Mouse (Mus musculus) 416B (cell line): Measurements from ENCODE around the gene Mib2.
"Not testable (repeated sequence)": the region's sequence is repeated elsewhere in the genome, so short reads cannot be mapped to it uniquely, and the experiment has no call there.

Source experiments
- DNase-seq: peaks from one replicate; pipeline ENCODE4 v3.0.0; 2011; ENCODE audit warnings: low read depth

Gene Mib2

DNA sequence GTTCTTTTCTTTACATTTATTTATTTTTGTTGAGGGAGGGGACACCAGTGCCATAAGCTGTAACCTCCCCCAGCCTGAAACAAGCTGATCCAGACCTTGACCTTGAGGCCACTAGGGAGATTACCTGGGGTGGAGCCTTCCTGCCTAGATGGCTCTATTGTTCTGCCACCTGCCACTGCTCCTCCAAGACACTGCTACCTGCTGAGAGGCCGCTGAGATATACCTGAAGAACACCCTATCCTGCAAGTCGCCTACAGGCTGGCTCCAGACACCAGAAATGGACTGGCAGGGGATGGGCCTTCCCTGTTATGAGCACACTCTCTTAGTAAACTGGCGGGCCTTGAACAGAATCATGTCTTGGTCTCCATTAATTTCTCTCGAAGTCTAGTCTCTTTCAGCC, 1.2 kb upstream of the Mib2 start:
- DNase-seq: not testable (repeated sequence)

DNA sequence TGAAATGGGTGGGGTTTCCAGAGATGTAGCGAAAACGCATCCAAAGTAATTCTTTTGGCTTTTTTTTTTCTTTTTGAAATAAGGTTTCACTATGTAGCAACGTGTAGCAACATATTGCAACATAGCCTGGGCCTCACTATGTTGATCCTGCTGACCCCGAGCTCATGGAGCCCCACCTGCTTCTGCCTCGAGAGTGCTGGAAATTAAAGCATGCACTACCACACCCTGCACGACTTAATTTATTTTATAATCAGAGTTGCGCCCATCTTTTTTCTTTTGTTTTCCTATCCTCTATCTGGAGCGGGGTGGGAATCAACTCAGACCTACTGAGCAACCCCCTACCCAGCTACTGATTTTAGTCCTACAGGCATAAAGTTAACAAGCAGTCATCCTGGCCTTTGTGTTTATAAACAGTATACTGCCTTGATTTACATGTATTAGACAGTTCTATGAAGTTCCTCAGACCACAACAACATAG, 639 bp upstream of the Mib2 start:
- no peak for DNase-seq

DNA sequence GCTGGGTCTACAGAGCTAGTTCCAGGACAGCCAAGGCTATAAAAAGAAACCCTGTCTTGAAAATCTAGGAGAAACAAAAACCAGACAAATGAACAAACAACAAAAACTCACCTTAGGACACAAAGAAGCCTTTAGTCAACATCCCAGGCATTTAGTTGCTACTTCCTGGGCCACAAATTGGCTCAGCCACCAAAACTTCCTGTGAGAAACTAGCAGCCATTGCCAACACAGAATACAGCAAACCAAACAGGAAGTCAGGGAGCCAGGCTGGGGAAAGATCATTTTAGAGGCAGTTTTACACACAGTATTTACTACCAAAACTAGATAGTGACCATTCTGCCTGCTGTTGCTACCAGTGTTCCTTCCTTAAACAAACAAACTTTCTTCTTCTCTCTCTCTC, 2.1 kb downstream of the Mib2 start:
- peak; percentile 53 for DNase-seq

DNA sequence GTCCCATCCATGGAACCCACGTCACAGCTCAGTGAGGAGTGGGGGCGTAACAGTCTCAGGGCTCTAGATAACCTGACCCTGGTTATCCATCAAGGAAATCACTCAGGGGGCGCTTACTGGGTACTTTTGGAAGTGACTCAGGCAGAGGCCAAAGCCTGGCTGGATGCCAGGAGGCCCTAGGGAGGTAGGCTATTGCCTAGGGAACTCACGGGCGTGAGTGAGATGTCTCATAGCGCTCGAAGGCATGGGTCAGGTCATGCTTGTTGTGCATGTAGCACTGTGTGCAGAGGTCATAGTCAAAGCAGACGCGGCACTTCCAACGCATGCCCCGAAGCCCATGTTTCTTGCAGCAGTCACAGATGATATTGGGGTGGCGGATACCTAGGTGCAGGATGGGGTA, 8.4 kb downstream of the Mib2 start:
- DNase-seq: peak; percentile 66

DNA sequence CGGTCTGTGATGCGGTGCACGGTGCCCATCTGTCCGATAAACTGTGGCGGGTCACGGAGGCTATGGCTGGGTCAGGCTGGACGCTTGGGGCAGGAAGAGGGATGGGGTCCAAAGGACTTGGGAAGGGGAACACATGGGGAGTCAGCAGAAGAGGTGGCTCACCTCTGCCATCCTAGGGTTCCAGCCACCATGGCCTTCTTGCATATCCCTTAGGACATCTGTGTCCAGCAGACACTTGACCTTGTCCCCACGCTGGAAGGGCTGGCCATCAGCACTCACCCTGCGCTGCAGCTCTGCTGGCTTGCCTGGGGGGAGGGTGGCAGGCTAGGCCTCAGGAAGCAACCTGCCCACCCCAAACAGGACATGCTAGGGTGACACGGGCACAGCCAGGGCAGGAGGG, 10.0 kb downstream of the Mib2 start:
- DNase-seq: no peak

DNA sequence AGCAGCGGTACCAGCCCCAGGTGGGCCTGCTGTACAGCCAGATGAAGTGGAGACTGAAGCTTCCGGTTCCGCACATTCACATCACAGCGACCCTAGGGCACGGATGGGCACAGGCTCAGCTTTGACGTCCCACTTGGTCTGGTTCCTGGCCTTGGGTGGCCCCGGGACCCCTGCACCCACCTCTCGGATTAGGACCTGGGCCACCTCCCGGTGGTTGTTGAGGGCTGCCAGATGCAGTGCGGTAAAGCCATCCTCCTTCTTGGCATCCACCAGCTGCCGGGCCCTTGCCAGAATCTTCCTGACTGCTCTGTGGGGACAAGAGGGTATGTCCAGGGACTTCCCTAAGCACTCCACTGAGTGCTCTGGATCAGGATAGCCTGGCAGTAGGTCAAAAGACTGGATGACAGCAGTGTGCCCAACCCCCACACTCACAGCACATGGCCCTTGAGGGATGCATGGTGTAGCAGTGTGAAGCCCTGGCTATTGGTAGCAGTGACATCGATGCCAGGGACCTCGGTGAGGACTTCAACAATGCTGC, 12.7 kb downstream of the Mib2 start:
- DNase-seq: no peak

DNA sequence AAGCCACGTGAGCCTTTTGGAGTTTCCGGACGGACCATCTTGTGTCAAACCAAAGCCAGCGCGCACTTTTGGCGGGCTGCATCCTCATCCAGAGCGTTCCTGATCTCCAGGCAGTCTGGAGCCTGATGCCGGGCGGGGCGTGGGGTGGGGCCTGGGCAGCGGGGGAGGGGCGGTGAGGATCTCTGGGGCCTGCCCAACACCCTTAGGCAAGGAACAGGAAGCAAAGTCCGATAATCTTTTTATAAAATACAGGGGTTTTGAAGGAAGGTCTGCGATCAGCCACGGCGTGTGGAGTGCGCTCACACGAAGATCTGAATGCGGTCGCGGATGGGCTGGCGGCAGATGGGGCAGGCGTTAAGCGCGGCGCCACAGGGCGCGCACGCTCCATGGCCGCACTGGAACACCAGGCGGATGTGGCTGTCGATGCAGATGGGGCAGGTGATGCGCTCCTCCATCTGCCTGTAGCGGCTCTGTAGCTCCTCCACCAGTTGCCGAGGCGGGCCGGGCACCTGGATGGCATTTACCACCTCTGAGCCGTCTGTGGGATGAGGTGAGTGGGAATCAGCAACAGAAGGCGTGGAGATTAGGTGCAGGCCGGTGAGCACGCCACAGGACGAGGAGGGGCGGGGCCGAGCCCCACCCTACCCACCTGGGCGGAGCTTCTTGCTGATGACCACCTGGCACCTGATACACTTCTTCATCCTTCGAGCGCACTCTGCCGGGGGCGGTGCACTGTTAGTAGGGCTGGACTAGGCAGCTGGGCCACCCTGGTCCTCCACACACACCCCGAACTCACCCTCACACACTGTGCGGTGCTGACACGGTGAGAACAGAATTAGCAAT, 14.3 kb downstream of the Mib2 start:
- DNase-seq: no peak

DNA sequence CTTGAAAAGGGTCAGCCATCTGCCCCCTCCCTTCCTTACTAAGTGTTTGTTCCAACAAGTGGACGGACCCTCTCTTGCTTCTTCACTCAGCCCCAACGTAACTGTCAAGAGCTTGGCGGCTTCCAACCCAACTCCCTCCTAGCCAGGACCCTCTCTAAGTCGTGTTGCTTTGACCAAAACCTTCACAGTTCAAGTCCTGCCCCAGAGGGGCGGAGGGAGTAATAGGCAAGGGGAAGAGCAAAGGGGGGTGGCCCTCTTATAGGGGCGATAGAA, 14.9 kb downstream of the Mib2 start:
- no peak for DNase-seq

DNA sequence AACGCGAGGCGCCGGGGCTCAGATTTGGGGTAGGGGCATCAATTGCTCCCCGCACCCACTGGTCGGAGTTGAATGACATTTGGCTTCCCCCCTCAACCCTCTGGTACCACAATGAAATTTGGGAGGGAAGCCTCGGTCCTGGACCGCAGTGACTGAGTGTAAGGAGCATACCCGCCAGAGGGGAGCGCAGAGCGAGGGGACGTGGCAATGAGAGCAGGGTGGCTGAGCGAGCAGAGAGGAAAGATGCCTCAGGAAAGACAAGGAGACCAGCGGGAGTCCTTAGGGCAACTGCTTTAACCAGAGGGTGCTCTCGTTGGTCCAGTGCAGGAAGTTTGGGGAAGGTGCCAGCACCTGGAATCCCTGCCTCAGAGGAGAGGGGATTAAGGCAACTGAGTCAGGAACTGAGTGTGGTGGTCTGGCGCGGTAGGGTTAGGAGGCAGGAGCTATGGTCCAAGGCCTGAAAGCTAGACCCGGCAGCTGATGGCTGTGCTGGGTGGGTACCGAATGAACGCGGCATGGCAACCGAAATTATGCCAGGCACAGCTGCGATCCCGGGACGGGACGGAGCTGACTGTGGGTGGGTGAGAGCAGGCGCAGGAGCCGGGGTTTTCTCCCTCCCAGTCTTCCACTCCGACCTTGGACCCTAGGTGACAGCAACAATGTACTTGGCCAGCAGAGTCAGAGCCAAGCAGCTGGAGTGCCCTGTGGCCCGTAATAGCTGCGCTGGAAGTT, 15.4 kb downstream of the Mib2 start:
- DNase-seq: no peak

DNA sequence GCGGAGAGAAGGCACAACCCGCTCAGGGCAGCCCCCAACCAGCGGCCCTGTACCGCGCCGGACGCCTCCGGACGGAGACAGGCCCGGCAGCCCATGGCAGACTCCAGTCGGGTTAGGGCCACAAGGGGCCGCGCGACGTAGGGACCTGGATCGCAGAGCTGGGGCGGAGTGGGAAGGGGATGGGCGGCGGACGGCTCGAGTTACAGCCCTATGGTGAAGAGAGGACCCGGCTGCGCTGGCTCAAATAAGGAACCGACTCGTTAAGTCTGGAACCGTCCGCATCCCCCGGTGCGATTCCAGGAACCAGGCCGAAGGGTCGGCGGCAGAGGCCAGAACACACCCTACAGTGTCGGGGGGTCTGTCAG, 15.9 kb downstream of the Mib2 start, which contains the start of gene Mmp23:
Gene Mmp23, minus strand, starts transcription at position 299 of the 365 bp plus-strand sequence.
- no peak for DNase-seq

DNA sequence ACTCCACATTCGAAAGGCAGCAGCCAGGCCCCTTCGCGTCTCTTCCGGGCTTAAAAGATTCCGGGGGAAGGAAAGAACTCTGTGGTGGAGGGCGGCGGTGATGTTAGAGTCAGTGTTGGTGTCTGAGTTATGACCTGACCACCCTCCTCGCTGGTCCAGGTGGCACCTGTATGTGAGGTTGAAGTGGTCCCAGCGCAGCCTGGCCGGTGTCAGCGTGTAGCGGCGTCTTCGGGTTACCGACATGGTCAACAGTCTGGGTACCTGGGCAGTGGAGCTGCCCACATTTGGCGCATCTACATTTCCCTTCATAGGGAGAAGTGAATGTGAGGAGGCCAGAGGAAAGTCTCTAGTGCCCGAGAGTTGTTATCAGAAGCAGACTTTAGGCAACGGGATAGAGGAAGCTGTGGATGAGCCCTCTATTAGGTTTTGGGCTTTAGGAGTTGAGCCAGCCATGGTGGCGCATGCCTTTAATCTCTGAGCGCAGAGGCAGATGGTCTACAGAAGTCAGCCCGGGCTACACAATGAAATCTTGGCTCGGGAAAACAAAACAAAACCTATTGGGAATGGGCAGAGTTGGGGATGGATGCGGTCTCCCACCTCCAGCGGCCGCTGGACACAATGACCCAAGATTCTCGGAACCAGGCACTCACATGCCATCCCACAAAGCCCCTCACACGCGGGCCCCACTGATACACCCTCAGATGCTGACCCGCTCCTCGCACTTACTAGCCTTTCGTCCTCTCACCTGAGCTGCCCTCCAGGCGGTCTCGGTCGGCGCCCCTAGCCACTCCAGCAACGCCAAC, 16.5 kb downstream of the Mib2 start:
- DNase-seq: no peak

DNA sequence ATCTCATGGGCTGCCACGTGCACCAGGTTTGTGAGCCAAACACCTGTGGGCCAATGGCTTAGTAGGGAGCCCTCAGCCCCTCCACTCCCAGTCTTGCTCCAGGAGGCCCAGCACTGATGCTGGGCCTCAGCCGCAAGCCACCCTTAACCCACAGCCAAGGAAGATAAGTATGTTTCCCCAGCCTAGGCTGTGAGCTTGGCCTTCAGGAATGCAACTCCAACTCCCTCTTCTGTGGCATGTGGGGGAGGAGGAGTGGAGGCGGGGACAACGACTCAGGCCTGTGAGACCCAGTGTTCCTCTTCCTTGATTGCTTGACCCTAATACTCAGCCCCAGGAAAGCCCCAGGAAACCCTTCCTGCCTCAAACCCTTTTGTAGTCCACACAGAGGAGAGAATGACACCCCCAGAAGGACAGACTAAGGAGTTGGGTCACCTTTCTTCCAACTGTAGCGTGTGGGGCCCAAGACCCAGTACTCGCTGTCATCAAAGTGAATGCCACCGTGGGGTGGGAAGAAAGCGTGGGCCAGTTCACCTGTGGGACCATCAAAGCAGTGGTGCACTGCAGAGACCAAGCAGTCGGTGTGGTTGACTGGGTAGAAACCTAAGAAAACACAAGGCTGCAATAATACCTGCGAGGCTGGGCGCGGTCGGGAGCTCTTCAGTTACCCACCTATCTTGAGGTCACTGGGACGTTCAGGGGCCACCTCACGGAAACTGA, 17.3 kb downstream of the Mib2 start:
- DNase-seq: no peak

DNA sequence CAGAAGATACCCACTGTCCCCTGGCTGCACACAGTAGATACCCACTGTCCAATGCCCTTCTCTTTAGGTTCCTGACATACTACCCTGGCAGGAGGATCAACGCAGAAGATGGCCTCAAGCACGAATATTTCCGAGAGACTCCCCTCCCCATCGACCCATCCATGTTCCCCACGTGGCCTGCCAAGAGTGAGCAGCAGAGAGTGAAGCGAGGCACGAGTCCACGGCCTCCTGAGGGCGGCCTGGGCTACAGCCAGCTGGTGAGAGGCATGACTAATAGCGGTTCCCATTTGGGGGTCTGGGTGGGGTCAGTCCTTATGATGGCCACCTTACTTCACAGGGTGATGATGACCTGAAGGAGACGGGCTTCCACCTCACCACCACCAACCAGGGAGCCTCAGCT, 19.6 kb downstream of the Mib2 start:
- DNase-seq: no peak

DNA sequence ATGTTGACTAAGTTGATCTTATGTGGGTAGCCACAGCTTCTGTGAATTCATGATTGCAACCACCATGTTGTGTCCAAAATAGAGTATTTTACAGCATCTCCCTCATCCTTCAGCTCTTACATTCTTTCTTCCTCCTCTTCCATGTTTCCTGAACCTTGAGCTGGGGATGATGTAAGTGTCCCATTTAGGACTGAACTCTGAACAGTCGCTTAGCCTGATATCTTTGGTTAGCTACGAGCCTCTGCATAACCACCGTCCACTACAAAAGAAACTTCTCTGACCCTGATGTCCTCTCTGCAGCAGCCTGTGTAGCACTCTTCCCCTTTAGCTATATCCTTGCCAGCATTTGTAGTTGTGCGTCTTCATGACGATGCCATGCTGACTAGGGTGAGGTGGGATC, 23.3 kb downstream of the Mib2 start:
- no peak for DNase-seq

DNA sequence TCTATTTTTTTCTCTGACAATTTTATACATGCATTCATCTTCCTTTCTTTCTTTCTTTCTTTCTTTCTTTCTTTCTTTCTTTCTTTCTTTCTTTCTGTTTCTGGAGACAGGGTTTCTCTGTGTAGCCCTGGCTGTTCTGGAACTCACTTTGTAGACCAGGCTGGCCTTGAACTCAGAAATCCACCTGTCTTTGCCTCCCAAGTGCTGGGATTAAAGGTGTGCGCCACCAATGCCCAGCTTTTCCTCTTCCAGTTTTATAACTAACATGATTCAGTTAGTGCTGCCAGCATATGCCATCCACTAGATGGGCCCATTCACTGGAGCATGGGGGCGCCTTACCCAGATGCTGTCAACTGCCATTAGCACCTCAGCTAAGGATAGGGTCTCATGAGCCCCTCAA, 23.7 kb downstream of the Mib2 start, which contains the start of gene Gm10563:
Gene Gm10563, minus strand, starts transcription at position 101 of the 400 bp plus-strand sequence.
- not testable (repeated sequence) for DNase-seq

DNA sequence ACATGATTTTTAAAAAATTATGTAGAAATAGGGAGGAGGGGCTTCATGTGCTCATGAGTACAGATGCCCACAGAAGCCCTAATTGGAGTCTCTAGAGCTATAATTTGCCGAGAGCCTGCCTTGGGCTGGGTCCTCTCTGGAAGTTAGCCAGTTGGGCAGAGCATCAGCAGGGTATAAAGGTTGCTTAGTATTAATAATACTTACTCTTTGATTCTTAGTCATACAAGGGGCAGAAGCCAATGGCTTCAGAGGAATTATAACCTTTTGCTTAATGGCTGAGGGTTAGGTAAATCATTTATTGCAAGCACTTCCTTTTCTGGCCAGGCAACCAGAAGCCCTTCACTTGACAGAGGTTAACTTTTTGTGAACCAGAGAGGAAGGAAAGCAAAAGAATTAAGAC, 25.5 kb downstream of the Mib2 start:
- DNase-seq: no peak

DNA sequence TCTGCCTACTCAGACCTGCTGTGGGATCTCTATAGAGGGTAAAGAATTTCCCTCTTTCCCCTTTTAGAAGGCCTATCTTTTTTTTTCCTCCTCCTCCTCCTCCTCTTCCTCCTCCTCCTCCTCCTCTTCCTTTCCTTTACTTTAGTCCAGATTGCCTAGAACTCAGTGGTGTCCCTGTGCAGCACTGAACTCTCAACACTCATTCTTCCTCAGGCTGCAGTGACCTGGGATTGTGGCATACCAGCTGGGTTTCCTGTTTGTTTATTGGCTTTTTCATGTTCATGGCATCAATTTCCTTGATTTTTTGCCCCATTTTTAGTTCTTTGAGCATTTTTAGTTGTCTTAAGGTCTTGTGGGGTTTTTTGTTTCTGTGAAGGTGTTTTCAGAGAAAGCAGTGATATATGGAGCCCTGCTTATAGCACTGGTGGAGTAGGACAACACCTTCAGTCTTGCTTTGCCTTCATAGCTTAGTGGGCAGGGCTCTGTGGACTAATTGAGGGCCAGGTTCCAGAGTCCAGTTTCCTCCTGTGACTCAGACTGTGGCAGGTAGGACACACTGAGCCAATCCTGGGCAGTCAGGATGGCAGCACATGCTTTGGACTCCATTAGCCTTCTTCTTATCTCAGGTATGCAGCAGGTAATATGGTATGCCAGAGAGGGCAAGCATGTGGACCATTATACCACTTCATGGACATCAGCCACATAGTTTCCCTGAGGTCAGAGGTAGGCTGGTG, 33.1 kb downstream of the Mib2 start:
- DNase-seq: no peak

DNA sequence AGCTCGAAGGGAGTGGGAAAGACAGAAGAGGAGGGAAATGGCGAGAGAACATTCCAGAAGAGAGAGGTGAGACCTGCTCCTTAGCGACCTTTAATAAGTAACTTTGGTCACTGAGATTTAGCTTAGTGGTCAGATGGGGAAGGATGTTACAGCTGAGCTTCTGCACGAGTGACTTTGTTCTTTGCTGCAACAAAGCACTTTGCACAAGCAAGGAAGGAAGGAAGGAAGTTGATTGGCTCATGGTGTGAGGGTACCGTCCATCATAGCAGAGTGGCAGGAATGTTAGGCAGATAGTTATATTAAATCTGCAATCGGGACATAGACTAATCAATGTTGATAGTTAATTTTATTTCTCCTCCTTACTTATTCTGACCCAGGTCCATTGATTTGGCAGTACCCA, 38.7 kb downstream of the Mib2 start:
- peak; percentile 27 for DNase-seq

DNA sequence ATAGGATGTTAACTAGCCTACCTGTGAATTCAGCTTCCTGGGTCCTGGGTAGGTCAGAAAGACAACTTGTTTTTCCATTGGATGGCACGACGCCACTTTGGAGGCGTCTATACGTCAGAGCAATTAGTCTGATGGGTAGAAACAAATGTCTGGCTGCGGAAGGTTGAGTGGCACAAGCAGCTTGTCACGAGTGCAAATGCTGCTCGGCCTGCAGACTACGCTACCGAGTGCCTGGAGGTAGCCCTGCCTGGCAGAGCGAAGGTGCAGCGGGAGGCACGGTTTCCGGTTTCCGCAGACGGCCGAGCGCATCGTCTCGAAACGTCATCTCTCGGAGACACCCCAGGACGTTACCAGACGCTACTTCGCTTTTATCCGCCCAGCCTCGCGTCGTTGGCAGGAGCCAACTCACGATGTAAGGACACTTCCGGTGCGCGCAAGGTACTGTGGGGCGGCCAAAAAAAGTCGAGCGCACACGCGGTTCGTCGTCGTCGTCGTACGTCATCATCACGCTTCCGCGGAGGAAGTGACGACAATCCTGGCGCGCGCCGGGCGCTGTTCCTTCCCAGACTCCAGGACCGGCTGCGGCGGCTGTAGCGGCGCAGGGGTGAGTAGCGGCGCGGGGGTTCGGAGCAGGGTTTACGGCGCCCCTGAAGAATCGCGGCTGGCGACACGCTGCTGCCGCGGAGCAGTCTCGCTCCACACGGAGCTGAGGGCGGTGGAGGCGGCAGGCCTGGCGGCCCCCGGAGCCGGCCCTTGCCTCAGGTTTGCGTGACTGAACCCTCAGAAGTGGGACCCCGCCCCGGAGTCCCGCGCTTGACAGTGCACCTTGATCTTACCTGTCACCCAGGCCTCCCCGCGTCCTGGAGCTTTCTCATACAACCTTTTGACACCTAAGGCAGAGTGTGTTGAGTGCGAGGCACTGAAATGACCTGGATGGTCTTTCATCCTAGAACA, 44.4 kb downstream of the Mib2 start, which contains the start of gene Cdk11b:
Gene Cdk11b, plus strand, starts transcription at position 517 of the 954 bp plus-strand sequence.
- DNase-seq: peak; percentile 100

DNA sequence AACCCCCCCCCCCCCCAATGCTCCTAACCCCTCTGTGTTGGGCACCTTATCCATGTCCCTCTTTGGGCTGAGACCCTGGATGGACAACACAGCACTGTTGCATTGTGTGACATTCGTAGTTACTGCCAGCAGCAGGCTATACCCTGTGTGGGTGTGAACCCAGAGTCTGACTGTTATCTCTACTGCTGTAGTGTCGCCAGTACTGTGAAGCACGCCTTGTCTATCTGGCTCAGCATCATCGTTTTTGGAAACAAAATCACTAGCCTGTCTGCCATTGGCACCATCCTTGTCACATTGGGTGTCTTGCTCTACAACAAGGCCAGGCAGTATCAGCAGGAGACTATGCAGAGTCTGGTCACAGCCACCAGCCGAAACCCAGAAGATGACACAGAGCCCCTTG, 50.7 kb downstream of the Mib2 start:
- DNase-seq: no peak
